ENCODE assay signal across 7 mouse cellular contexts in genomic region chr10:95398489-95398888, GRCm38 (mm10). TPM values are rescaled to one million over a fixed set of nuclear protein-coding genes. Genes with fewer than 3 reads are reported as not detected.
DNase-seq lines count a peak whose midpoint lies in the region; ATAC-seq lines count a peak whose summit lies in the region.

No protein-coding gene starts in this region.

- H3K4me2 ChIP-seq in heart, embryonic 16.5 days (ENCODE audit: low read depth, low read length) = peak overlapping the region; percentile 82
- H3K4me2 ChIP-seq in liver, embryonic 13.5 days = 0 out of 2 replicates have a peak overlapping the region, but pooled peaks have one; percentile 21

- H3K4me3 ChIP-seq in heart, embryonic 16.5 days (ENCODE audit: low read length) = peak overlapping the region; percentile 54
- no peak overlapping the region for H3K4me3 ChIP-seq in liver, embryonic 13.5 days (replicated peaks)

- H3K36me3 ChIP-seq in heart, embryonic 16.5 days (ENCODE audit: control insufficient read depth, insufficient read depth) = no peaks in the 10 kb centered on the region
- H3K36me3 ChIP-seq in liver, embryonic 13.5 days = no peaks in the 10 kb centered on the region

- H3K27ac ChIP-seq in heart, embryonic 16.5 days (ENCODE audit: low read length) = no peak overlapping the region
- no peak overlapping the region for H3K27ac ChIP-seq in liver, embryonic 13.5 days

- peak; percentile 34 for DNase-seq in Muller cell, postnatal 12 days (ENCODE audit: inconsistent ontology term)
- peak; percentile 34 for DNase-seq in embryo, embryonic 9.5 days (ENCODE audit: extremely low spot score)
- DNase-seq in liver, embryonic 13.5 days = no peak
- DNase-seq in retina, postnatal 1 day = peak; percentile 53
- DNase-seq in kidney, postnatal 36 days = no peak
- no peak for DNase-seq in MN1 (ENCODE audit: low spot score)

- no peak; the same call in 1 of the 2 replicates for ATAC-seq in heart, embryonic 16.5 days (replicated peaks; ENCODE audit: extremely low read depth, insufficient read depth, low FRiP score)
- ATAC-seq in liver, embryonic 13.5 days (ENCODE audit: low read depth) = no peak

- WGBS in heart, embryonic 16.5 days = 2% methylated on average over 18 of the region's 18 CpGs
- 5% methylated on average over 18 of the region's 18 CpGs for WGBS in liver, embryonic 13.5 days (ENCODE audit: insufficient replicate concordance)

- H3K9me3 ChIP-seq in heart, embryonic 16.5 days (replicated peaks; ENCODE audit: control insufficient read depth, low read length) = no peaks in the 10 kb centered on the region
- no peaks in the 10 kb centered on the region for H3K9me3 ChIP-seq in liver, embryonic 13.5 days (replicated peaks)

- H3K27me3 ChIP-seq in heart, embryonic 16.5 days (ENCODE audit: control insufficient read depth, insufficient read depth, low read length) = no peaks in the 10 kb centered on the region
- peaks cover 42% of the 10 kb centered on the region for H3K27me3 ChIP-seq in liver, embryonic 13.5 days

- peaks cover 15% of the 10 kb centered on the region for H3K4me1 ChIP-seq in heart, embryonic 16.5 days (ENCODE audit: control insufficient read depth, insufficient read depth, low read length)
- no peaks in the 10 kb centered on the region for H3K4me1 ChIP-seq in liver, embryonic 13.5 days (replicated peaks)

- peak overlapping the region; percentile 68 for H3K9ac ChIP-seq in heart, embryonic 16.5 days (ENCODE audit: low read length)
- no peak overlapping the region for H3K9ac ChIP-seq in liver, embryonic 13.5 days

RNA-seq across cellular contexts. Expression of gene Socs2, which starts 18.5 kb away (rescaled TPM):
- 33.9 and 40.8 TPM in 2 replicates for polyA plus RNA-seq in heart, embryonic 16.5 days (2015; fragmentation: Nextera tagmentation; extraction: Ambion mirVana)
- polyA plus RNA-seq in liver, embryonic 13.5 days (2015; fragmentation: Nextera tagmentation; extraction: Ambion mirVana) = 6.9 and 8.1 TPM in 2 replicates

Comparison
In these comparisons a context has a peak if more than half of its experiments do, and no peak if none do; other contexts are left out.
1. DNase-seq: peak in Muller cell, postnatal 12 days (single experiment), embryo, embryonic 9.5 days (single experiment) and retina, postnatal 1 day (single experiment); none in liver, embryonic 13.5 days (single experiment), kidney, postnatal 36 days (0 of 2) and MN1 (single experiment).